22 mouse cellular contexts compared by ENCODE assay signal in genomic region chr5:73945671-73946070, GRCm38 (mm10).
"Had no signal": no experiment of that assay in that cellular context is flagged by ENCODE, and none has a peak within 500 bp of the region (broad histone marks: within the 10 kb centered on the region; RNA-seq: fewer than 3 reads in every experiment).

No protein-coding gene starts in this region.

- ATAC-seq: hindbrain, postnatal 0 days; intestine, postnatal 0 days; liver, embryonic 12.5 days had no signal

- DNase-seq: gastrocnemius, adult 2 months; gastrocnemius, postnatal 10 days; gastrocnemius, postnatal 36 days; heart, adult 18-20 months; heart, postnatal 10 days; kidney, adult 18-20 months; kidney, adult 8-10 months; kidney, postnatal 10 days; kidney, postnatal 25 days; kidney, postnatal 4 days had no signal

- H3K4me3 ChIP-seq: gastrocnemius, adult 2 months; heart, embryonic 10.5 days; heart, embryonic 12.5 days; hindbrain, embryonic 13.5 days; hindbrain, embryonic 15.5 days; layer of hippocampus, adult 2 months; left cerebral cortex, adult 2 months; limb, embryonic 10.5 days; limb, embryonic 12.5 days; liver, embryonic 12.5 days had no signal

- H3K27me3 ChIP-seq: heart, embryonic 12.5 days; hindbrain, embryonic 13.5 days; hindbrain, embryonic 15.5 days; limb, embryonic 12.5 days; liver, embryonic 12.5 days had no signal

- H3K36me3 ChIP-seq: heart, embryonic 10.5 days; heart, embryonic 12.5 days; hindbrain, embryonic 13.5 days; hindbrain, embryonic 15.5 days; limb, embryonic 10.5 days; limb, embryonic 12.5 days; liver, embryonic 12.5 days had no signal

- H3K9ac ChIP-seq: heart, embryonic 12.5 days; hindbrain, embryonic 13.5 days; hindbrain, embryonic 15.5 days; limb, embryonic 12.5 days; liver, embryonic 12.5 days; liver, embryonic 14.5 days had no signal

- H3K9me3 ChIP-seq: heart, embryonic 10.5 days; heart, embryonic 12.5 days; hindbrain, embryonic 13.5 days; hindbrain, embryonic 15.5 days; limb, embryonic 10.5 days; limb, embryonic 12.5 days; liver, embryonic 12.5 days had no signal

- H3K4me1 ChIP-seq: heart, embryonic 10.5 days; heart, embryonic 12.5 days; limb, embryonic 12.5 days; liver, embryonic 12.5 days had no signal

- H3K4me2 ChIP-seq: heart, embryonic 12.5 days; hindbrain, embryonic 13.5 days; hindbrain, embryonic 15.5 days; limb, embryonic 12.5 days; liver, embryonic 12.5 days had no signal

- H3K27ac ChIP-seq: gastrocnemius, adult 2 months; heart, embryonic 10.5 days; hindbrain, embryonic 13.5 days; hindbrain, embryonic 15.5 days; hindbrain, postnatal 0 days; layer of hippocampus, adult 2 months; left cerebral cortex, adult 2 months; limb, embryonic 10.5 days; limb, embryonic 12.5 days; liver, embryonic 12.5 days; liver, embryonic 14.5 days had no signal
